Mouse (Mus musculus): ENCODE data around the gene Adprhl2.

GRCm38 (mm10) chr4:126331751-126332150, 10.2 kb upstream of the Adprhl2 start:
- no peak for TF ChIP-seq POLR2A (IDR thresholded peaks at IDR 0.05; ENCODE audit: extremely low read depth, insufficient read depth, low read length)
- no peak for TF ChIP-seq CTCF (IDR thresholded peaks at IDR 0.05; ENCODE audit: extremely low read depth, insufficient read depth, low read length)
